Mouse (Mus musculus): Measurements from ENCODE around the gene B4galt5. TPM values are rescaled to one million over a fixed set of nuclear protein-coding genes. Genes with fewer than 3 reads are reported as not detected.

B4galt5 gene
- polyA plus RNA-seq, 1 experiment from 2014 or later = 22.6 TPM

DNA sequence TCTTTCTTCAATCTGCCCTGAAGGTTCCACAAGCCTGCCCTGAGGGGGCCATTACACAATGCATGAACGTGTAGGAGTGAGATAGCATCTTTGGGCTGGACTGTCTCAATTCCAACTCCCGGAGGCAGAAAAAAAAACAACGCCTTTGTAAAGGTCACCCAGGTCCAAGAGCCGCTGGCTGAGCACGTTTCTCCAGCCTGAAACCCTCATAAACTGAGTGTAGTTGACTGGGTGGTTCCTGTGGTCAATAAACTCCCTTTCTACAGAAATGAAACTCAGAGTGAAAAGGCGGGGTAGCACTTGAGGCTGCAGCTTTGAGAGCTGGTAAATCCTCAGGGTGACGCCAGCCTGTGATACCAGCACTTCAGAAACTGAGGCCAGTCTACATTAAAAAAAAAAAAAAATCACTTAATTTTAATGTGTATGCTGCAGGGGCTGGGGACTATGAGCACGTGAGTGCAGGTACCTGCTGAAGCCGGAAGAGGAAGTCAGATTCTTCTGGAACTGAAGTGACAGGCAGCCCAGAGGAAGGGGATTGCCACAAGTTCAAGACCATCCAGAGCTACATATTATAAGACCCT is 2.5 kb upstream of the B4galt5 start:
- Histone ChIP-seq H3K4me2 (ENCODE audit: low read length) (no peak overlapping the region), H3K27me3 (replicated peaks; ENCODE audit: control insufficient read depth, insufficient read depth, low read length) (0 out of 2 replicates have a peak, but pooled peaks cover 4% of the 10 kb centered on the region), H3K9ac (ENCODE audit: low read depth, low read length) (no peak overlapping the region), H3K27ac (ENCODE audit: low read depth, low read length) (no peak overlapping the region), H3K4me3 (ENCODE audit: low read length) (no peak overlapping the region), H3K9me3 (ENCODE audit: control insufficient read depth, low read length) (no peaks in the 10 kb centered on the region), H3K36me3 (ENCODE audit: control insufficient read depth, insufficient read depth, low read length) (no peaks in the 10 kb centered on the region), H3K4me1 (ENCODE audit: control insufficient read depth, insufficient read depth, low read depth, low read length) (peaks cover 15% of the 10 kb centered on the region)
- 66% methylated on average over 9 of the region's 9 CpGs for WGBS
- ATAC-seq = no peak

- ATAC-seq = no peak
- Histone ChIP-seq H3K27me3 (replicated peaks; ENCODE audit: control insufficient read depth, insufficient read depth, low read length) (0 out of 2 replicates have a peak, but pooled peaks cover 2% of the 10 kb centered on the region), H3K36me3 (ENCODE audit: control insufficient read depth, insufficient read depth, low read length) (no peaks in the 10 kb centered on the region), H3K4me2 (ENCODE audit: low read length) (peak overlapping the region; percentile 81), H3K27ac (ENCODE audit: low read depth, low read length) (no peak overlapping the region; the same call in 1 of the 2 replicates), H3K9me3 (ENCODE audit: control insufficient read depth, low read length) (no peaks in the 10 kb centered on the region), H3K9ac (ENCODE audit: low read depth, low read length) (peak overlapping the region; percentile 89; the same call in 1 of the 2 replicates), H3K4me1 (ENCODE audit: control insufficient read depth, insufficient read depth, low read depth, low read length) (peaks cover 15% of the 10 kb centered on the region), H3K4me3 (ENCODE audit: low read length) (peak overlapping the region; percentile 84; the same call in 1 of the 2 replicates)
- 58% methylated on average over 8 of the region's 8 CpGs for WGBS
These were observed 1.2 kb upstream of the B4galt5 start for GRCm38 (mm10) chr2:167350126-167350650.

DNA sequence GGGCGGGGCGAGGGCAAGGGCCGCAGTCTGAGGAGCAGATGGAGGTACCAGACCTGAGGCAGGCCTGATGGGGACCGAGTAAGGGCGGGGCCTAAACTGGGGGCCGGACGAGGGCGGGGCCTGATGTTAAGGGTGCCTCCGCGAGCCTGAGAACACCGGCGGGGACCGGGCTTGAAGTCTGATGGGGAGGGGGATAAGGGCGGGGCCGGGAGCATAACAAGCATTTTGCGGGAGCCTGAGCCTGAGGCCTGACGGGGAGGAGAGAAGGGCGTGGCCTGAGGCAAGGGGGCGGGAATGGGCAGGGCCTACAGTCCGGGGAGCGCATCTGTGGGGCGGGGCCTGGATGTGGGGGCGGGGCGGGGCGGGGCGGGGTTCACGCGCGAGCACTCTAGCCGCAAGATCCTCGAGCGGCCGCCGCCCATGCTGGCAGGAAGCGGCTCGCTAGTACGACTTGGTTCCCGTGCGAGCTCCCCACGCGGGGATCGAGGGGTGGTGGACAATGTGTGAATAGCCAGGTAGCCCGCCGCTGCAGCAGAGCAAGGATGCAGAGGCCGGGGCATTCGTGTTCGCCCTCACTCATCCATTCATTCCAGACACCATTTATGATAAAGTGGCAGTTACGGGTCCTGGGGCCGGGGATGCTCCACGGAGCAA is 427 bp upstream of the B4galt5 start:
- Histone ChIP-seq H3K4me2 (ENCODE audit: low read length) (peak overlapping the region; percentile 81), H3K27ac (ENCODE audit: low read depth, low read length) (peak overlapping the region; percentile 79), H3K27me3 (replicated peaks; ENCODE audit: control insufficient read depth, insufficient read depth, low read length) (0 out of 2 replicates have a peak, but pooled peaks cover 2% of the 10 kb centered on the region), H3K9ac (ENCODE audit: low read depth, low read length) (peak overlapping the region; percentile 89), H3K4me3 (ENCODE audit: low read length) (peak overlapping the region; percentile 84), H3K36me3 (ENCODE audit: control insufficient read depth, insufficient read depth, low read length) (no peaks in the 10 kb centered on the region), H3K4me1 (ENCODE audit: control insufficient read depth, insufficient read depth, low read depth, low read length) (peaks cover 15% of the 10 kb centered on the region), H3K9me3 (ENCODE audit: control insufficient read depth, low read length) (no peaks in the 10 kb centered on the region)
- WGBS = under 1% methylated on average over 43 of the region's 50 CpGs
- peak; percentile 97 for ATAC-seq

DNA sequence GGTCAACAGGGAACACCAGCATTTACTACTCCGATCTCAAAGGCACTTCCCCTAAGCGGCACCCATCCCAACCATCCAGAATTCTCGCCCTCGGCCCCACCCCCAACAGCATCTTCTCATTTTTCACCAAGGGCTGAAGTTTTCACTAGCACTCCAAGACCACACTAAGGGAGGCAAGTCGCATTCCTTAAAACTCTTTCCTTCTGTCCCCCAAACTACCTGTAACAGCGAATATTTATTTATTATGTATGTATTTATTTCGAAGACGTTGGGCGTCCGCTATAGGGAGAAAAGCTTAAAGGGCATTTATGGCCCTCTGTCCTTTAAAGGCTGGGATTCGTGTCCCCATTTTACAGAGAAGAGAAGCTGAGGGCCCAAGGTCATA is 1.0 kb downstream of the B4galt5 start:
- Histone ChIP-seq H3K4me2 (ENCODE audit: low read length) (peak overlapping the region; percentile 81), H3K9ac (ENCODE audit: low read depth, low read length) (peak overlapping the region; percentile 89), H3K9me3 (ENCODE audit: control insufficient read depth, low read length) (no peaks in the 10 kb centered on the region), H3K4me3 (ENCODE audit: low read length) (peak overlapping the region; percentile 84), H3K4me1 (ENCODE audit: control insufficient read depth, insufficient read depth, low read depth, low read length) (peaks cover 15% of the 10 kb centered on the region), H3K27me3 (replicated peaks; ENCODE audit: control insufficient read depth, insufficient read depth, low read length) (0 out of 2 replicates have a peak, but pooled peaks cover 2% of the 10 kb centered on the region), H3K36me3 (ENCODE audit: control insufficient read depth, insufficient read depth, low read length) (no peaks in the 10 kb centered on the region), H3K27ac (ENCODE audit: low read depth, low read length) (no peak overlapping the region)
- no peak for ATAC-seq
- 8% methylated on average over 11 of the region's 11 CpGs for WGBS

GRCm38 (mm10) chr2:167347361-167347760 is 1.6 kb downstream of the B4galt5 start:
- peak overlapping the region; percentile 81 for H3K4me2 ChIP-seq (ENCODE audit: low read length)
- H3K27me3 ChIP-seq (replicated peaks; ENCODE audit: control insufficient read depth, insufficient read depth, low read length) = 0 out of 2 replicates have a peak, but pooled peaks cover 2% of the 10 kb centered on the region
- no peaks in the 10 kb centered on the region for H3K9me3 ChIP-seq (ENCODE audit: control insufficient read depth, low read length)
- H3K36me3 ChIP-seq (ENCODE audit: control insufficient read depth, insufficient read depth, low read length) = no peaks in the 10 kb centered on the region
- peaks cover 19% of the 10 kb centered on the region for H3K4me1 ChIP-seq (ENCODE audit: control insufficient read depth, insufficient read depth, low read depth, low read length)
- H3K9ac ChIP-seq (ENCODE audit: low read depth, low read length) = no peak overlapping the region
- 57% methylated on average over 4 of the region's 4 CpGs for WGBS
- peak overlapping the region; percentile 84 for H3K4me3 ChIP-seq (ENCODE audit: low read length)
- no peak overlapping the region for H3K27ac ChIP-seq (ENCODE audit: low read depth, low read length)
- ATAC-seq = no peak

- no peak overlapping the region for H3K27ac ChIP-seq (ENCODE audit: low read depth, low read length)
- no peak overlapping the region for H3K4me3 ChIP-seq (ENCODE audit: low read length)
- no peaks in the 10 kb centered on the region for H3K36me3 ChIP-seq (ENCODE audit: control insufficient read depth, insufficient read depth, low read length)
- H3K4me2 ChIP-seq (ENCODE audit: low read length) = no peak overlapping the region
- 82% methylated on average over 7 of the region's 7 CpGs for WGBS
- H3K9ac ChIP-seq (ENCODE audit: low read depth, low read length) = no peak overlapping the region
- H3K4me1 ChIP-seq (ENCODE audit: control insufficient read depth, insufficient read depth, low read depth, low read length) = peaks cover 19% of the 10 kb centered on the region
- no peaks in the 10 kb centered on the region for H3K27me3 ChIP-seq (replicated peaks; ENCODE audit: control insufficient read depth, insufficient read depth, low read length)
- no peak for ATAC-seq
- H3K9me3 ChIP-seq (ENCODE audit: control insufficient read depth, low read length) = no peaks in the 10 kb centered on the region
These were observed 3.3 kb downstream of the B4galt5 start for GRCm38 (mm10) chr2:167345508-167346164.

- Histone ChIP-seq H3K9ac (ENCODE audit: low read depth, low read length) (no peak overlapping the region), H3K4me2 (ENCODE audit: low read length) (no peak overlapping the region), H3K27me3 (replicated peaks; ENCODE audit: control insufficient read depth, insufficient read depth, low read length) (no peaks in the 10 kb centered on the region), H3K36me3 (ENCODE audit: control insufficient read depth, insufficient read depth, low read length) (no peaks in the 10 kb centered on the region), H3K27ac (ENCODE audit: low read depth, low read length) (no peak overlapping the region), H3K4me1 (ENCODE audit: control insufficient read depth, insufficient read depth, low read depth, low read length) (peaks cover 19% of the 10 kb centered on the region), H3K9me3 (ENCODE audit: control insufficient read depth, low read length) (no peaks in the 10 kb centered on the region), H3K4me3 (ENCODE audit: low read length) (no peak overlapping the region)
- 83% methylated on average over 5 of the region's 5 CpGs for WGBS
- no peak for ATAC-seq
These were observed 4.0 kb downstream of the B4galt5 start for GRCm38 (mm10) chr2:167344871-167345507.

DNA sequence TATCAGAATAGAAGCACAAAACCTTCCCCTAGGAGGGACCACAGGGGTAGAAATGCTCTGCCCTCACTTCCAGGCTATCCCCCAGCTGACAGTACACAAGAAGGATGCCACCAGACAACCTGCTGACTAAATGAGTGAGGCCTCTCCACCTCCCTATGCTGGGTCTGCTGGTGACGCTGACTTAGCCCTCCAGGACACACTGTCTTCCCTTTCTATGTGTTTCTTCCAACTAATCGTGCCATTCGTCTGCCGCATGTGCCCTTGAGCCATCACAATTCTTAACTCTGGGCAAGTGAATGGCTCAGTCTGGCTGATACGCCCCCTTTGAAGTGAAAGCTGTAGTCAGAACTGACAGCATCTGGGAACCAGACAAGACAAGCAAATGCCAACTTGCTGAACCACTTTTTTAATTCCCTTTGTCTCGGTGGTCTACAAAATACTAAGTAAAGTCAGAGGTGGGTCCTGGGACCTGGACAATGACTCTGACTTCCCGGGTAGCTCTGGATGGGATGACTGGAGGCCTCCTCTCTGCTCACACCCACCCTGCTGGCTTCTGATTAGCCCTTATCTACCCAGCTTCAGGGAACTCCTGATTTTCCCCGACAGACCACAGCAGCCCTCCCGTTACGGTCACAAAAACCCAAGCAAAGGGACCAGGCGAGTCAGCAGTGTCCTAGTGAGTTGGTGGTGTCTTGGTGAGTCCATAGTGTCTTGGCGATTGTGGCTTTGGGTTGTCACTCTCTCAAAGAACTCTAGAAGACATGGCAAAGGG is 5.4 kb downstream of the B4galt5 start:
- Histone ChIP-seq H3K27ac (ENCODE audit: low read depth, low read length) (no peak overlapping the region), H3K36me3 (ENCODE audit: control insufficient read depth, insufficient read depth, low read length) (no peaks in the 10 kb centered on the region), H3K4me3 (ENCODE audit: low read length) (no peak overlapping the region), H3K27me3 (replicated peaks; ENCODE audit: control insufficient read depth, insufficient read depth, low read length) (no peaks in the 10 kb centered on the region), H3K4me2 (ENCODE audit: low read length) (no peak overlapping the region), H3K9ac (ENCODE audit: low read depth, low read length) (peak overlapping the region; percentile 20; the same call in 1 of the 2 replicates), H3K9me3 (ENCODE audit: control insufficient read depth, low read length) (no peaks in the 10 kb centered on the region), H3K4me1 (ENCODE audit: control insufficient read depth, insufficient read depth, low read depth, low read length) (peaks cover 15% of the 10 kb centered on the region)
- ATAC-seq = no peak
- WGBS = 67% methylated on average over 12 of the region's 12 CpGs

Measured in hindbrain, embryonic 16.5 days (tissue).